Mouse (Mus musculus) cortical plate, adult 2 months (tissue): Measurements from ENCODE around the gene Zfp11.

Experiments
- CTCF ChIP-seq: fragments of 200-500 bp; IDR thresholded peaks from 2 replicates; pipeline ENCODE4 v1.5.1; 2011; ENCODE audit warnings: mild to moderate bottlenecking, control low read depth, low read length; ENCODE audit not compliant: insufficient read depth; ENCODE audit errors: extremely low read depth
- POLR2A ChIP-seq: fragments of 200-500 bp; IDR thresholded peaks from 2 replicates; pipeline ENCODE4 v1.6.1; 2011; ENCODE audit warnings: mild to moderate bottlenecking, low read length, control low read depth; ENCODE audit not compliant: insufficient read depth; ENCODE audit errors: extremely low read depth

DNA sequence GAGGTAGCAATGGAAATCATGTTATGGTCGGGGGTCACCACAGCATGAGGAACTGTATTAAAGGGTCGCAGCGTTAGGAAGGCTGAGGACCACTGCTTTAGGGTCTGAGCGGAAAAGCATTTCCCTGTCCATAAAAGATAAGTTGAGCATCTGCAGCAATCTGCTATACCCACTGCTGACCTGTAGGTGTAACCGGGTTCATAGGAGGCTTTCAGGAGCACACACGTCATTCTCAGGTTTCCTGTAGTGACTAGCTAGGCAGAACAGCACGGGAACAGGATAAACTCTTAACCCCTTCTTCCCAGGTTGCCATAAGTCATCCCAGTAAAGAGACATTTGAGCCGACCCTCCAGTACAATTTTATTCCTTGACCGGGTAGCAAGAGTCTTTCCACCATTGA is 47.1 kb upstream of the Zfp11 start:
- TF ChIP-seq CTCF = no peak
- no peak for TF ChIP-seq POLR2A
